Mouse (Mus musculus): ENCODE results near the gene Ikzf5. TPM values are rescaled to one million over a fixed set of nuclear protein-coding genes. Genes with fewer than 3 reads are reported as not detected.
"Not testable (repeated sequence)": the region's sequence is repeated elsewhere in the genome, so short reads cannot be mapped to it uniquely, and the experiment has no call there.

Ikzf5 gene
- polyA plus RNA-seq, 1 experiment, result 6.4 TPM

GRCm38 (mm10) chr7:131417605-131418004 is 7.3 kb upstream of the Ikzf5 start:
- Histone ChIP-seq H3K36me3 (ENCODE audit: control insufficient read depth, insufficient read depth, low read length) (no peaks in the 10 kb centered on the region), H3K4me3 (ENCODE audit: low read depth, low read length) (no peak overlapping the region), H3K4me1 (ENCODE audit: control insufficient read depth, insufficient read depth, insufficient read length, low read length) (no peaks in the 10 kb centered on the region), H3K27ac (ENCODE audit: insufficient read depth, low read depth, low read length) (no peak overlapping the region), H3K27me3 (ENCODE audit: control insufficient read depth, insufficient read depth, low read length) (no peaks in the 10 kb centered on the region)
- no peak for TF ChIP-seq POLR2A (IDR thresholded peaks at IDR 0.05; ENCODE audit: low read depth, low read length)
- no peak for TF ChIP-seq CTCF (IDR thresholded peaks at IDR 0.05; ENCODE audit: extremely low read depth, insufficient read length, insufficient replicate concordance, low read depth, low read length)

DNA sequence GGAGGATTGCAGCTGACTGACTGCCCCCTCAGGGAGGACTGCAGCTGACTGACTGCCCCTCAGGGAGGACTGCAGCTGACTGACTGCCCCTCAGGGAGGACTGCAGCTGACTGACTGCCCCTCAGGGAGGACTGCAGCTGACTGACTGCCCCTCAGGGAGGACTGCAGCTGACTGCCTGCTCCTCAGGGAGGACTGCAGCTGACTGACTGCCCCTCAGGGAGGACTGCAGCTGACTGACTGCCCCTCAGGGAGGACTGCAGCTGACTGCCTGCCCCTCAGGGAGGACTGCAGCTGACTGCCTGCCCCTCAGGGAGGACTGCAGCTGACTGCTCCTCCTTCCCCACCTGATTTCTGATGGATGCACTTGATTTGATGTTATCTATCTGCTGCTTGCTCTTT is 6.4 kb upstream of the Ikzf5 start:
- H3K36me3 ChIP-seq (ENCODE audit: control insufficient read depth, insufficient read depth, low read length); H3K27me3 ChIP-seq (ENCODE audit: control insufficient read depth, insufficient read depth, low read length); H3K4me1 ChIP-seq (ENCODE audit: control insufficient read depth, insufficient read depth, insufficient read length, low read length); H3K4me3 ChIP-seq (ENCODE audit: low read depth, low read length); H3K27ac ChIP-seq (ENCODE audit: insufficient read depth, low read depth, low read length): not testable (repeated sequence)

DNA sequence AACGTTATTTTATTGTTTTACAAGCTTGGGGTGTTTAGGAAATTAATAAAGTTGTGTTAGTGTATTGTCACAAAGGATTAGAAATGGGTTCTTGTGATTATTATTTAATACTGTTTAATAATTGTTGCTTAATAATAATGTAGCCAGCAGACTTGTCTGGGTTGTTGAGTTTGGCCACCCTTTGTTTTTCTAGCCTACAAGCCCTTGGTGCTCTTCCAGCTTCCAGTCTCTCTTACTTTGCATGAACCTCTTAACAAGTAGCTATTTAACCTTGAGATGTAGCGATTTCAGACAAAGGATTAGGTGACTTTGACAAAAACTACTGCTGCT is 1.6 kb upstream of the Ikzf5 start:
- Histone ChIP-seq H3K4me3 (ENCODE audit: low read depth, low read length) (no peak overlapping the region), H3K27me3 (ENCODE audit: control insufficient read depth, insufficient read depth, low read length) (no peaks in the 10 kb centered on the region), H3K36me3 (ENCODE audit: control insufficient read depth, insufficient read depth, low read length) (no peaks in the 10 kb centered on the region), H3K4me1 (ENCODE audit: control insufficient read depth, insufficient read depth, insufficient read length, low read length) (peaks cover 3% of the 10 kb centered on the region; the same call in 1 of the 2 replicates), H3K27ac (ENCODE audit: insufficient read depth, low read depth, low read length) (no peak overlapping the region)
- 13% methylated on average over 2 of the region's 2 CpGs for WGBS
- TF ChIP-seq CTCF (IDR thresholded peaks at IDR 0.05; ENCODE audit: extremely low read depth, insufficient read length, insufficient replicate concordance, low read depth, low read length), result no peak
- no peak for TF ChIP-seq POLR2A (IDR thresholded peaks at IDR 0.05; ENCODE audit: low read depth, low read length)

GRCm38 (mm10) chr7:131411221-131411940 is 1.1 kb upstream of the Ikzf5 start:
- 8% methylated on average over 10 of the region's 10 CpGs for WGBS
- H3K27ac ChIP-seq (ENCODE audit: insufficient read depth, low read depth, low read length), result peak overlapping the region; percentile 10
- H3K36me3 ChIP-seq (ENCODE audit: control insufficient read depth, insufficient read depth, low read length), result no peaks in the 10 kb centered on the region

GRCm38 (mm10) chr7:131409988-131410385 is 334 bp downstream of the Ikzf5 start:
- Histone ChIP-seq H3K36me3 (ENCODE audit: control insufficient read depth, insufficient read depth, low read length) (no peaks in the 10 kb centered on the region), H3K4me3 (ENCODE audit: low read depth, low read length) (peak overlapping the region; percentile 98), H3K27ac (ENCODE audit: insufficient read depth, low read depth, low read length) (peak overlapping the region; percentile 56), H3K4me1 (ENCODE audit: control insufficient read depth, insufficient read depth, insufficient read length, low read length) (peaks cover 3% of the 10 kb centered on the region; the same call in 1 of the 2 replicates), H3K27me3 (ENCODE audit: control insufficient read depth, insufficient read depth, low read length) (no peaks in the 10 kb centered on the region)
- TF ChIP-seq POLR2A (IDR thresholded peaks at IDR 0.05; ENCODE audit: low read depth, low read length), result no peak
- no peak for TF ChIP-seq CTCF (IDR thresholded peaks at IDR 0.05; ENCODE audit: extremely low read depth, insufficient read length, insufficient replicate concordance, low read depth, low read length)
- under 1% methylated on average over 38 of the region's 38 CpGs for WGBS

More at GRCm38 (mm10) chr7:131411221-131411940, 1.1 kb upstream of the Ikzf5 start:
- TF ChIP-seq POLR2A (IDR thresholded peaks at IDR 0.05; ENCODE audit: low read depth, low read length), result no peak
- TF ChIP-seq CTCF (IDR thresholded peaks at IDR 0.05; ENCODE audit: extremely low read depth, insufficient read length, insufficient replicate concordance, low read depth, low read length), result no peak
- Histone ChIP-seq H3K4me3 (ENCODE audit: low read depth, low read length) (peak overlapping the region; percentile 98), H3K4me1 (ENCODE audit: control insufficient read depth, insufficient read depth, insufficient read length, low read length) (peaks cover 3% of the 10 kb centered on the region; the same call in 1 of the 2 replicates), H3K27me3 (ENCODE audit: control insufficient read depth, insufficient read depth, low read length) (no peaks in the 10 kb centered on the region)

GRCm38 (mm10) chr7:131409321-131409987 is 867 bp downstream of the Ikzf5 start:
- Histone ChIP-seq H3K27me3 (ENCODE audit: control insufficient read depth, insufficient read depth, low read length) (no peaks in the 10 kb centered on the region), H3K27ac (ENCODE audit: insufficient read depth, low read depth, low read length) (no peak overlapping the region), H3K36me3 (ENCODE audit: control insufficient read depth, insufficient read depth, low read length) (no peaks in the 10 kb centered on the region), H3K4me1 (ENCODE audit: control insufficient read depth, insufficient read depth, insufficient read length, low read length) (peaks cover 3% of the 10 kb centered on the region; the same call in 1 of the 2 replicates), H3K4me3 (ENCODE audit: low read depth, low read length) (peak overlapping the region; percentile 98)
- TF ChIP-seq POLR2A (IDR thresholded peaks at IDR 0.05; ENCODE audit: low read depth, low read length), result no peak
- TF ChIP-seq CTCF (IDR thresholded peaks at IDR 0.05; ENCODE audit: extremely low read depth, insufficient read length, insufficient replicate concordance, low read depth, low read length), result no peak
- 5% methylated on average over 16 of the region's 16 CpGs for WGBS

DNA sequence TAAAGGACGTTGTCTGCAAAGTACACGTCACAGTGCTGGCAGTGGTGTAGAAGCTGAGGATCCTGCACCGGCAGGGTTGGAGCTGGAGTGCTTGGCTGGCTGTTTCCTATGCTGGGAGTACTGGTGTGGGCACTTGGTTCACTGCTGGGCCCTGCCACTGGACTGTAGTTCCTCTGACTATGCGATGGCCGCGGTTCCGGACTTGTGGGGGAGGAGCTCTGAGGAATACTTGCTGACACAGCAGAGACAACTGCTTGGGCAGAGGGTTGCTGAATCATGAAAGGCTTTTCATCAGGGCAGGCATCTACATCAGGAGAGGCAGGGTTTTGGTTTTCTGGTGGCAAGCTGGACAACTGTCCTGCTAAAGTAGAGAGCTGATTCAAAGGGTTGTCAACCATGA is 18.6 kb downstream of the Ikzf5 start:
- H3K4me3 ChIP-seq (ENCODE audit: low read depth, low read length); H3K4me1 ChIP-seq (ENCODE audit: control insufficient read depth, insufficient read depth, insufficient read length, low read length); H3K27me3 ChIP-seq (ENCODE audit: control insufficient read depth, insufficient read depth, low read length); H3K27ac ChIP-seq (ENCODE audit: insufficient read depth, low read depth, low read length): not testable (repeated sequence)
- peaks cover 29% of the 10 kb centered on the region for H3K36me3 ChIP-seq (ENCODE audit: control insufficient read depth, insufficient read depth, low read length)
- WGBS, result 94% methylated on average over 7 of the region's 7 CpGs

Data from small intestine, adult 2 months (tissue).